Mouse (Mus musculus): ENCODE measurements at regions not wholly inside any gene's neighbourhood (a gene's known extent, or its start where the extent isn't known, plus 50 kb on each side); places are given as distances from the start of the nearest gene placed in this dataset.
A peak's percentile ranks its signal among the peaks of the same experiment; 100 is the strongest.

- DNase-seq (ENCODE audit: low spot score in 2 of 2): no peak
Measured at GRCm38 (mm10) chr14:61665815-61666214, 58.6 kb downstream of the Kcnrg start.

DNA sequence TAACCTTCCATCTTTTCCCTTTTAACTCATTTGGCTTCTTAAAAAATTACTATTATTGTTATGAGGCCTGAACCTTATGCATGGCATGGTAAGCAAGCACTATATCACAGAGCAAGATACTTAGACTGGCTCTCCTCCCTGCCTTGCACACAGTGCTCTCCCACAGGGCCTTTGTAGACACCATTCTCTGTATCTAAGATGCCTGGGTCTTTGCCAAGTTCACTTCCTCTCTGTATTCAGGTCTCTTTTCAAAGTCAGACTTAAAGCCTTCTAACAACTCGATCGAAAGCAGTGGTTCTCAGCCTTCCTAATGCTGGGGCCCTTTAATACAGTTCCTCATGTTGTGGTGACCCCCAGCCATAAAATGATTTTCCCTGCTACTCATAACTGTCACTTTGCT lies 65.9 kb downstream of the Kcnrg start:
- no peak for DNase-seq (ENCODE audit: low spot score in 2 of 2)

DNA sequence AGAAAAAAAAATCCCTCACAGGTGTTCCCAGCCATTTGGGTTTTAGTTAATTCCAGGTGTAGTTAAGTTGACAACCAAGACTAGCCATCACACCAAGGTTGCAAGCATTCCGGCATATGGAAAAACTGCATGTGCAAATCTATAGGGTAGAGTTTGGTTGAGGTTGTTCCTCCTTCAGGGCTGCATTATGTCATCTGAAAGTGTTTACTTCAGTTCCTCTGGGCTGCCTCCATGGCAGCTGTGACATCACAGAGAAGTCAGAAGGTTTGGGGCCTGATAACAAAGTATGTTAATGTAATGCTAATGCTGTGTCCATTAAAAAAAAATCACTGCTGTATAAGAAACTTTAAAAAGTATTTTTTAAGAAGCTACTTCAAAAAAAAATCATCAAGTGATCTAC lies 70.8 kb downstream of the Kcnrg start:
- DNase-seq (ENCODE audit: low spot score in 2 of 2): no peak

GRCm38 (mm10) chr14:61680818-61681707 lies 73.8 kb downstream of the Kcnrg start:
- DNase-seq (ENCODE audit: low spot score in 2 of 2): peak; percentile 85 to 89

- peak; percentile 84 to 90 for DNase-seq (ENCODE audit: low spot score in 2 of 2)
Measured at GRCm38 (mm10) chr14:61681708-61682701, 74.7 kb downstream of the Kcnrg start.

DNA sequence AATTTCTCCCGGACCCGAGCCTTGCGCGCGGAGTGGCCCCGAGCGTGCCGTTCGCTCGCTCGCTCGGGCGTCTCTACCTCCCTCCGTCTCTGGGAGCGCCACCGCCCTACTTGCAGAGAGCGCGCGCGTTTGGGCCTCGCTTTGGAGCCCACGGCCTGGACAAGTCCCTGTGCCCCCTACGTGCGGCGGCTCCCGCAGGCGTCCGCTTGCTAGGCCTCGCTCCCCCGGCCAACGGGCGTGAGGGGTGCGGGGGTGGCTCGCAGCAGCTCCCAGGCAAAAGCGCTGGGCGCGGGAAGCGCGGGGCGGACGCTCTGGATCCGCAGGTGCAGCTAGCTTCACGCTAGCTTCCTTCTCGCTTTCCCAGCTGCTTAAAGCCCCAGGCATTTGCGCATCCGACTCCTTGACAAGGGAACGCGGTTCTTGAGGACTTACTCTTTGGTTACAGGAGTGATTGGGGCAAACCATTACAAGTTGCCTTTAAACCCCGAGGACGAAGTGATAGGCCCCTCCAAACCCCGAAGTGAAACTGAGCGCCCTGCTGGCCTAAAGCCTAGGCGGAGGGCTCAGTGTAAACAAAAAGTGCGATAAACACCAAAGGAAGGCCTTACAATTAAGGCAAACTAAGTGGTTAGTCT lies 75.6 kb downstream of the Kcnrg start:
- DNase-seq (ENCODE audit: low spot score in 2 of 2): peak; percentile 64 to 68

GRCm38 (mm10) chr14:61683356-61683740 lies 76.1 kb downstream of the Kcnrg start:
- DNase-seq (ENCODE audit: low spot score in 2 of 2): no peak

GRCm38 (mm10) chr14:61683791-61684411 lies 76.6 kb downstream of the Kcnrg start:
- no peak for DNase-seq (ENCODE audit: low spot score in 2 of 2)

GRCm38 (mm10) chr14:61684473-61685230 lies 77.4 kb downstream of the Kcnrg start:
- no peak for DNase-seq (ENCODE audit: low spot score in 2 of 2)

DNA sequence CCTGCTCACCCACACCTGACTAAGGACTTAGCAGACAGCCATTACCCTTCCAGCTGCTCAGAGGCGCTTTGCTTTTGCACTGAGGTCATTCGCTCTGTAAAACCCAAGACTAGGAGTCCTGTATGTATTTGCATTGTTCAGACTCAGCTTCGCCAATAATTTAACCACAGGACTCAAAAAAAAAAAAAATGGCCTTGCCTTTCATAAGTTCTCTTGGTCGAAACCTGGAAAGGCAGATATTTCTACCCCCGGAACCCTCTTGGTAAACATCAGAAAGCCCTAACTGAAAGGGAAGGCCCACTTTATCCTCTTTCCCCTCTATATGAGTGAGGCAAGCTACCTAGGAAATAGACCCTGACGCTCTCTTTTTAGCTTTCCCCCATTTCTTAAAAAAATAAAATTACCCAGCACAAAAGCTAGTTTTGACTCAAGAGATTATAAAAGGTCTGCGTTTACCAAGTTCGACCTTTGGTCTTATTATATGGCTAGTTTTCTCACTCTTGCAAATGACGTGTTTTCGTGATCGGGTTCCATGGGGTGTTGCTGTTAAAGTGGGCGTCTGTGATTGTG lies 78.1 kb downstream of the Kcnrg start:
- DNase-seq (ENCODE audit: low spot score in 2 of 2): no peak

DNA sequence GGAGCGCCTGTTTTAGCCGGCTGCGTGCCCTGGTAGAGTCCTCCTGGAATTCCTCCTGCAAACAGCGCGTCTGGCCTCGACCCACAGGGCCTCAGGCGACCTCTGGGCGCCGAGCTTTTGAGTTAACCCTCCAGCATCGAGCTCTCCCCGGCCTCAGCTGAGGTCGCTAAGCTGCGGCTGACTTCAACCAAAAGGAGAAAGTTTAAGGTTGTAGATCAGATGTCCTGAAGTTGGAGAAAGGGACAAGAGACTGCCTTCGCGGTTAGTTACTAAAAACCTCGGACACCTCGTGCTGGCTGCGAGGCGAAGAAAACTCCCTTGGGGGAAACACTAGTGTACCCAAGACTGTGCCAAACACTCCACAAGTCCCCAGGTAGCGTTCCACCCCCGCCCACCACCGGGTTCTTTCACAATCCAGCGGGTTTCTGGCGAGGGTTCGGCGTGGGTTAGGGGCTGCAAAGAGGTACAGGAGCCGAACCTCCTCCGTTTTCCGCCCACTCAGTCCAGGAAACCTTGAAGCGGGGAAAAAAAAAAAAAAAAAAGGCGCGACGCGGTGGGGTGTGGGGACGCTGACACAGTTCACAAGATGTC lies 78.9 kb downstream of the Kcnrg start:
- DNase-seq (ENCODE audit: low spot score in 2 of 2): no peak

DNA sequence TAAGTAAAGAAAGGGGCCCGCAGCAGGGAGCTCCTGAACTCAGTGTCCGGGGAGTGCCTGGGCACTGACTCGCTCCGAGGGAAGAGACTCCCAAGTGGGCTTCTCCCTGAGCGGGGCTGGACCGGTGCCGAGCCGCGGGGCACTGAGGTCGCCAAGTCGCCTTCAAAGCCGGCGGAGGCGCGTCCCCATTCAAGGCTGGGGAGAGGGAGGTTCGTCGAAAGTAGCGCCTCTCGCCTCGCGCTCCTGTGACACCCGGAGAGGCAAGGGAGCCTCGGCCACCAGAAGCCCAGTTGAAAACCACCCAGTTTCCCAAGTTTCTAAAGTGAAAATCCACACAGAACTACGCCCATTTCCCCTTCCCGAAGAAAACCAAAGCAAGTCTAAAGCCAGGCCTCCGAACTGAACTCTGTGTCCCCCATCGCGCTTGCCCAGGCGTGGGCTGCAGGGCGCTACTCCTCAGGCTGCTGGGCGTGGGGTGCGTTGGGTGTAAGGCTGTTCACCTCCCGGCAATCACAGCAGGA lies 79.6 kb downstream of the Kcnrg start:
- no peak for DNase-seq (ENCODE audit: low spot score in 2 of 2)

GRCm38 (mm10) chr14:61687346-61688012 lies 80.2 kb downstream of the Kcnrg start:
- no peak for DNase-seq (ENCODE audit: low spot score in 2 of 2)

- no peak for DNase-seq (ENCODE audit: low spot score in 2 of 2)
Measured at GRCm38 (mm10) chr14:61688013-61688520, 80.8 kb downstream of the Kcnrg start.

DNA sequence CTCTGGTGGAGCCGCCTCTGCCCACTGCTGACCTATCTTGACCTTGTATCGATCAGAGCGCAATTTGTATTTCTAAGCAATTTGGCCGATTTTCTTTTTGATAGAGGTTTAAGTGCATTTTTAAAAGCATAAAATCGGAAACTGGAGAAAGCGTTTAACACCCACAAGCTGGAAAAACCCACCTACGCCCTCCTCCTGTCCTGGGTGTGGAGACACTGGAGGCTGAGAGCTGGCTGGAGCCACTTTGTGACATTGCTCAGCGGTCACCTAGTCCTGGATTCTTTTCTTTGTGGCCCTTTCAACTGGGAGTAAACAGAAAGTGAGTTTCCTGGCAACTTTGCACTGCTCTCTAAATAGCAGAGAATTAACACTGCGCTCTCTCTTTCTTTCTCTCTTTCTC lies 81.4 kb downstream of the Kcnrg start:
- no peak for DNase-seq (ENCODE audit: low spot score in 2 of 2)

DNA sequence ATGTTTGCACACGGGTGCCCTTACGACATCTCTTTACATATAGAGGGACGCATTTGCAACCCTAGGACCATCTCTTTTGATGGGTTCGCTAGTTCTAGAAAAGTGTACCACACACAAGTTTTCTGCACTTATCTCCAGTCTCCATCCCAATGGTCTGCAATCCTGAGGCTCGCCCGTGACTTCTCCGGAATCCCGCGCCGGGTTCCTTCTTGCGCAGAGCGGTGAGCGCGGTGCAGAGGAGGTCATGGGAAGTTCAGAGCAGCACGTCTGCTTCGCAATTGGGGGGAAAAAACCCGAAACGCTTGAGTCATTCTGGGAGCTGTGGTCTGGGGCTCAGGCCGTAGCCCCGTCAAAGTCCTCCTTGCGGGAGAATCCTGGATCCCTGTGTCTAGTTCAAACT lies 82.0 kb downstream of the Kcnrg start:
- no peak for DNase-seq (ENCODE audit: low spot score in 2 of 2)

GRCm38 (mm10) chr14:61689776-61690175 lies 82.5 kb downstream of the Kcnrg start:
- DNase-seq (ENCODE audit: low spot score in 2 of 2): no peak

DNA sequence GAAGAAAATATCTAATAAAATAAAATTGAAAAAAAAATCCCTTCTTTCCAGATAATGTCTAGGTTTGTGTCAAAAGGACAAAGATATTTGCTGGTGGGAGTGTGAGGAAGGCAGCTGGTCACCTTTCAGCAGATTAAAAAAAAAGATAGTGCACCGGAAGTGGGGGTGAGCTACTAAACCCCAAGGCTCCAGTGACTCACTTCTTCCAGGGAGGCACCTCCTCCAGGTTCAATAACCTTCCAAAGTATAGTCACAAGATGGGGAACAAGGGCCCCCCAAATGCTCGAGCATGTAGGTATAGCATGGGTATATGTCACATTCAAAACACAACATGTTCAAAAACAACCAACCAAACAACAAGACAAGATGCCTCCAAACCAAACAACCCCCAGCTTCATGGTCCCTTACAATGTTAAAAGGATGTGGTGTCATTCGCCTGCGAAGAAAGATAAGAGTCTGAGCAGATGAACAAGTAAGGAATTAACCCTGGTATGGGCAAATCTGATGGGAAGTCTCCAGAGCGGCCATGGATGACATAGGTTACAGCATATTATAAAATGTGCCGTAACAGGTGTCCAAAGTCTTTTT lies 84.6 kb downstream of the Kcnrg start:
- no peak for DNase-seq (ENCODE audit: low spot score in 2 of 2)

- no peak for DNase-seq (ENCODE audit: low spot score in 2 of 2)
Measured at GRCm38 (mm10) chr14:61694796-61695195, 87.5 kb downstream of the Kcnrg start.
